Mouse (Mus musculus) monocyte, adult 2 months (primary cell): ENCODE results near the gene Vwf.

Experiments
- DNase-seq, 2 experiments: peaks; one replicate each; pipeline ENCODE4 v3.0.0; 2022; ENCODE audit warnings: low spot score in 2 of 2, low read depth in 1 of 2

Gene Vwf

DNA sequence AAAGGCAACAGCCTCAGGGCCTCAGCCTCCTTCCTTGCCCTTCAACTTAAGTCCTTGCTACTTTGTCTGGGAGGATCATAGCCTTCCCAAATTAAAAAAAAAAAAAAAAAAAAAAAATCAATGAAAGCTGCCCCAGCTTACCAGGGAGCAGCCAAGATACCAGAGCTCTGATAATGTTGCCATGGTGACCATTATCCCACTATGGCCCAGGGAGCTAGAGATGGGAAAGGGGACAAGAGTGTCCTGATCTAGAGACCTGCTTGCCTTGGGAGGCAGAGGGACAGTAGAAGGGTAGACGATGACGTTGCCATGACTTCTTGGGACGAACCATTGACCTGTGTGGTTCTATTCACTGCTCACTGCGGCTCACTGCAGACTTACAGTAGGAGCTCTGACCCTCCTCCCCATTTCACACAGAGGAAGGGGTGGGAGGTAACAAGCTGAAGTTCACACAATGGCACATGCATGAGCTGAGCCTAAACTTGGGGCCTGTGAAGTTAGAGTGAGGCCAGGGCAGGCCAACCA, 39.5 kb downstream of the Vwf start:
- DNase-seq = no peak

DNA sequence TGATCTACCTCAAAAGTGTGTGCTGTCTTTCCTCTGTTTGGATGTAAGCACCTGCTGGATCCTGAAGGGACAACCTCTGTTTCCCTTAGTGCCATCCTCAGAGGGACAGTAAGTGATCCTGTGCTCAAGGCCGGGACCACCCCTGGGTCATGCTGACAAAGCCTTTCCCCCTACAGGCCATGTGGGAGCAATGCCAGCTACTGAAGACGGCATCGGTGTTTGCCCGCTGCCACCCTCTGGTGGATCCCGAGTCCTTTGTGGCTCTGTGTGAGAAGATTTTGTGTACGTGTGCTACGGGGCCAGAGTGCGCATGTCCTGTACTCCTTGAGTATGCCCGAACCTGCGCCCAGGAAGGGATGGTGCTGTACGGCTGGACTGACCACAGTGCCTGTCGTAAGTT, 41.7 kb downstream of the Vwf start:
- no peak for DNase-seq

DNA sequence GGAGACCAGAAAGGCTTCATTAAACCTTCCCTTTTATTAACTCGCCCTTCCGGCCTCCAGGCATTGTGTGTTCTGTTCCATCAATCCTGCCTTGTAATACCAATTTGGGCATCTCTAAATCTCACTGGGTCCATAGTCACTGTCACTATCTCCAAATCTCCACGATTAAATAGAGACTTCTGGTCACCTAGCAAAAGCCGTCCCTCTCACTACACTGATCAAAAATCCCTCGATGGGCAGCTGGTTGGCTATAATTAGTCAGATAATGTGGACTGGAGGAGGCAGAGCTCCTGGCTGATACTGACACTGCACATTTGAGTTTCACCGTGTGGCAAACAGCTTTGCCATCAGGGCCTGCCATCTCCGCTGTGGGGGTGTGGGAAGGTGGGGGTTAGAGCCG, 42.5 kb downstream of the Vwf start:
- DNase-seq = no peak

DNA sequence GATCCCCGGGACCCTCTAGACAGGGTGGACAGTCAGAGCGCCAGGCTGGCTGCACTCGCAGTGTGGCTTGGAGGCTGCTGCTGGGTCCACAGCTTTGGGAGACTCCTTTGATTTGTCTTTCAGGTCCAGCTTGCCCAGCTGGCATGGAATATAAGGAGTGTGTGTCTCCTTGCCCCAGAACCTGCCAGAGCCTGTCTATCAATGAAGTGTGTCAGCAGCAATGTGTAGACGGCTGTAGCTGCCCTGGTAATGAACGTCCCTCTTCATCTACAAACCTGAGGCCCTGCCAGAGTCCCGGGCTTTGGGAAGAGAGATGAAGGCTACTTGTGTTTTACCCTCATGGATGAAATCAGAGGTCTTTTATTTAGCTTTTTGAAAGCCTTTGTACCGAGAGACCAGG, 43.5 kb downstream of the Vwf start:
- DNase-seq = no peak

DNA sequence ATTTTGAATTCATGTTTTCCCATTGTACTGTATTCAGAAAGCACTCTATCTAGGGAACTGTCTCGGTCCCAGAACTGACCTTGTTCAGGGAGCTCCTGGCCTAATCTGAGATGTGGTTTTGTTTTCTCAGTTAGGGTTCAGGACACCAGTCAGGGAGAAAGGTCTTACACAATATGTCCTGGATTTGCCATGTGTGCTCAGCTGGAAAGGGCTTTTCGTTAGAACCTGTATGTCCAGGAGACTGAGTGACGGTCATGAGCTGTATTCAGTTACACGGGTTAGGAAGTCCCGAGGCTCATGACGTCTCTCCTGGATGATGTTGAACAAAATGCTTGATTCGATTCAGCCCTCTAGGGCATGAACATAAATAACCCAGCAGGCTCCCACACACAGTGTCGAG, 43.9 kb downstream of the Vwf start:
- no peak for DNase-seq

DNA sequence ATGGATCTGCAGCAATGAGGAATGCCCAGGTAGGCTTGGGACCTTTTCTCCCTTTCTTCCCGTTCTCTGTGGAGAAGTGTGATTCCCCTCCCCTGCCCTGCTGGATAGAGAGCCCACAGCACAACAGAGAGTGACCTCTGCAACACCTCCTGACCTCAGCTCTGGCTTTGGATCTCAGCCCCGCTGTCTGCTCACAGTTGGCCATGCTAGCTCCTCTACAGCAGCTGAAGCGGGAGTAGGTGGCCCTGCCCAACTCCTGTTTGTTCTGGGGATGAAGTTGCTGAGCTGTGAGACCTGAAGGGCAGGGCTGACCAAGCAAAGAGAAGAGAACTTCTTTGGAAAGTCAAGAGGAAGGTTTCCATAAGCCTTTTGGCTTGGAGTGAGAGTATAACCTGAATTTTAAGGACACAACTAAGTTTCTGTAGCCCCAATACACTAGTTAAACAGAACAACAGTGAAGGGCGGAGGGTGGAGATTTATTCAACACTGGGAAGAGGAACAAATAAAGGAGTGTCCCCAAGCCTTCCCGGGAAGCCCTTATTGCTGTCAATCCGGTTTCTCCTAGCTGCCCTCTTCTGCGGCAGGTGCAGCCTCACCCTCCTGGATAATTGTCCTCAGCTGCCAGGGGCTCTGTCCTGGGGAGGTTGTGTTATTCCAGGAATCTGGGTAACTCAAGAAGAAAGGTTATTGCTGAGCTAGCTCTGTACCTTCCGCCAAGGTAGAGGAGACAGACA, 45.2 kb downstream of the Vwf start:
- no peak for DNase-seq

DNA sequence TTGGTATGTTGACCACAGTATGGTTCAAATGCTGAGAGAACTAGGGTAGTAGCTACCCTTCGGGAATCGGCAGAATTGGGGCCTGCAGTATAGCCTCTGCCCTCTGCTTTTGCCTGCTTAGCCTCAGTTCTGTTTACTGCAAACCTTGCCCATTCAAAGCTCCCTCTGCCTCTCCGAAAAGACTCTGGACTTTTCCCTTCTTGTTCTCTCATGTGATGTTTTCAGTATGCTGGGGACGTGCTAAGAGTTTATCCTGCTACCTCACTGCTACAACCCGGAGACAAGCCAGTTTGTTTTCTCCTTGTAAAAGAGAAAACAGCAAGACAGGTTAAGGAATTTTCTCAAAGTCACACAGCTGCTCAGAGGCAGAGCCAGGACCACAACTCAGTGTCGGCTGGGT, 46.0 kb downstream of the Vwf start:
- no peak for DNase-seq

DNA sequence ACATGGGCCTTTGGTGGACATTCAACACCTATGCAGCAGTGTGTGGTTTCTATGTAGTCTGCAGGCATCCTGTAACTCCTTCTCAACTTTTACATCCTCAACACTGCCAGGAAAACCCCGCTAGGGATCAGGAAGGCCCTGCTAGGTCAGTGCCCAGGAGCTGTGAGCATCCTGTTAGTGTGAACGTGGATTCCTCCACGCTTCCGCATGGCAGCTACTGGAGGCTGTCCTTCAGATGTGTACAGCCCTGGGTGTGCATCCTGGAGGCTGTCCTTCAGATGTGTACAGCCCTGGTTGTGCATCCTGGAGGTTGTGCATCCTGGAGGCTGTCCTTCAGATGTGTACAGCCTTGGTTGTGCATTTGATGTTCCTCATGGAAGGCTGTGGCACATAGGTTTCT, 47.7 kb downstream of the Vwf start:
- no peak for DNase-seq

DNA sequence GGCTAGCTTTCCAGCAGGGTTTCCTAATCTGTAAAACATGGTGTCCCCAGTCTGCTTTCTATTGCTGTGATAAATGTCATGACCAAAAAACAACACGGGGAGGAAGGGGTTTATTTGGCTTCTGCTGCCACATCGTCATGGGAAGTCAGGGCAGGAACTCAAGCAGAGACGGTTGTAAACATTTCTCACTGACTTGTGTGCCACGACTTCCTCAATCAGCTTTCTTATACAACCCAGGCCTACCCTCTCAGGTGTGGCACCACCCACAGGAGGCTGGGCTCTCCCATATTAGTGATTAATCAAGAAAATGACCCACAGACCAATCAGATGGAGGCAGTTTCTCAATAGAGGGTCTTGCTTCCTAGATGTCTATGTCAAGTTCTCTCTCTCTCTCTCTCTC, 48.3 kb downstream of the Vwf start:
- no peak for DNase-seq

DNA sequence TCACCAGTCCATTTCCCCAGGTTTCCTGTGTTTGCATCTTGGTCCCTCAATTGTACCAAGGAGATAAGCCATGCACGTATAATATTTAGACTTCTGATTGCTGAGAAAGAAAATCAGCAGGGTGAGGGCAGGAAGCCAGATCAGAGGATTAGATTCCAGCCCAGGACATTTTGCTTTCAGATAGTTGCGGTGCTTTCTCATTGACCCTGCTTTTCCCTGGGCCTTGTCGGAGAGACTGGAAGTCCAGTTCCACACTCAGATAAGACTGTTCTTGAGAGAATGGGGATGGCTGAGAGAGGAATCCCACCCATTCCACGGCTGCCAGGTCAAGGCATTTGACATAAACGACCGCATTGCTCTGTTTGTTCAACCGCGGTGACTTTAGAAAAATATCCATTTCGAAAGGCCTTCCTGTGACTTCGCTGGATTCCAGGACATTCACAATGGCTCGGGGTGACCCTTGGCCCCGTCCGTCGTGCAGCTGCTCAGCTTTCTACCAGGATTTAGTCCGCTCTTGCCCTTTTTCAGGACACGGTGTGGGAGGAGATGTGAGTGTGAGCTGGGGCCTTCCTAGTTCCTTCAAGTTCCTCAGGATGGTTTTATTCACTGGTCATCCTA, 50.2 kb downstream of the Vwf start:
- DNase-seq = no peak

DNA sequence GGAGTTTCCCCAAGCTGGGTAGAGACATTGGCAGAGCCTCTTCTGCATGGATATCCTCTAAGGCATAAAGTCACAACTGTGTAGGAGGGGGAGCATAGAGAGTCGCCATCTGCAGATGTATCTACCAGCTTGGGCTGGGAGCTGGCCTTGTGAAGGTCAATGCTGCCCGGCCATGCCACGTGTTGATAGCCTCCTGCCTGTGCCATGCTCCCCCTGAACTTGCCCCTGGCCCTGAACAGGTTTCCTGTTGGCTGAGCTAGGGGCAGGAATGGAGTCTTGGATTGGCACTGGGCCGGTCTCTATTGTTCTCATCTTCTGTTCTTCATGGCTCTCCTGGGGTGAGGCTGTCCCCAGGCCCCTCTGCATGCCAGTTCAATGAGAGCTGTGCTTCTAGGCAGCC, 51.1 kb downstream of the Vwf start:
- no peak for DNase-seq

DNA sequence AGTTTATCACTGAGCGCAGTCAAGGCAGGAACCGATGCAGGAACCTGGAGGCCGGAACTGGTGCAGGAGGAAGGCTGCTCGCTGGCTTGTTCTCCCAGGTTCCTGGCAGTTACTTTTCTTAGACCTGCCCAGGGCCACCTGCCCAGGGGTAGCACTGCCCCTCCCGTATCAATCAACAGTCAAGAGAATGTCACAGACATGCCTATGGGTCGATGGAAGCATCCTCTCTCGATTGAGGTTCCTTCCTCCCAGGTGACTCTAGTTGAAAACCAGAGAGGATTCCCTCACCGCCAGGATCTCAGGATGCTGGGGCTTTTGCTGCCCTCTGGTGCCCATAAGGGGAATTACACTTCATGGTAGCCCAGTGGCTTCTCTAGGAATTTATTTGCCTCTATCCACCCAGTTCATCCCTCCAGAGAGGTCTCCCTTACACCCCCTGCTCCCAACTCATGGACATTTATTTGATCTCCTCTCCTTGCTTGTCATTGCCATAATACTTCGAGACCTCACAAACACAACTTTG, 53.5 kb downstream of the Vwf start:
- peak in 1 of 2 experiments; percentile 44 for DNase-seq

DNA sequence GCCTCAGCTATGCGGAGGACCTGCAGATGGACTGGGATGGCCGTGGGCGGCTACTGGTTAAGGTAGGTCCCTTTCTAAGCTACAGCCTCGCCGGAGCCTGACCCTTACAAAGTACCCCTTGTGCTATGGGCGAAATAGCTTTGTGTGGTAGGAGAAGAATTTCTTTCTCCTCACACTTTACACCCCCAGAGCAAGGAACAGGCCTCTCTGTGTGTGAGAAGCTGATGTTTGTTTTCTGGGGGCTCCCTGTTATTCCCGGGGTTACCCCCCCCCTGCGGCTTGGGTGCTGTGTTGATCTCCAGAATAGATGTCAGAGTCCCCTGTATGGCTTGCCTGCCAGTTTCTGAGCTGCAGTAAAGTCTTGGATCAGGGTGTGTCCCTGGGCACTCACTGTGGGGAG, 54.1 kb downstream of the Vwf start:
- DNase-seq = no peak

DNA sequence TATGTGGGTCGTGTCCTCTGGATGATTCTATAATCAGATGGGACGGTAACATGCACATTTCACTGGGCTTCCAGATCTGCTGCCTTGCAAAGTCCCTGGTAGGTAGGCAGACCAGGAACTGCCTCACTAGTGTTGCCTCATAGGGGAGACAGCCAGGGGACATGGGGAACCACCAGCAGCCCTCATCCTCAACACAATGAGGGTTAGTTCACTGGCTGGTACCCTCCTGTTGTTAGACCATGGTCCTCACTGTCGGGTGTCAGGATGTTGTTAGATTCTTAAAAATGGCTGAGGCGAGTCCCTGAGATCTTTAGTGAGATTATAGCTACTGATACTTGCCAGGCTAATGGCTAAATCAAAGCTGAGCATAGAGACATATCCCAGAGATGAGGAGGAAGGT, 54.6 kb downstream of the Vwf start:
- DNase-seq = no peak

DNA sequence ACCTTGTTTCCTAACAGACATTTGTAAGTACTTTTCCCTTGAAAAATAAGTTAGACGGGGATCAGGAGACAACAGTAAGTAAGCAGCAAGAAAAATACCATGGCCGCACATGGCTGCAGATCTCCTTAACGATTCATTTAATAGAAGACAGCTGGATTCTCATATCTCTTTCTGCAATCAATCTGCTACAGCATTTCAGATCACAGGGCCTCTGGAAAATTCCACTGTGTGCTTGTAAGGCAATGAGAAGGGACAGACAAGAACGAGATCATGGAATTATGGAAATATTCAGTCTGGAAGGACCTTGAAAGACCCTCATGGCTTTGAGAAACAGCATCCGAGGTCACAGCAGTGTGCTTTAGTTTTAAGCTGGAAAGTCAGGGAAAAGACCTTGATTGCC, 55.2 kb downstream of the Vwf start:
- DNase-seq = no peak

DNA sequence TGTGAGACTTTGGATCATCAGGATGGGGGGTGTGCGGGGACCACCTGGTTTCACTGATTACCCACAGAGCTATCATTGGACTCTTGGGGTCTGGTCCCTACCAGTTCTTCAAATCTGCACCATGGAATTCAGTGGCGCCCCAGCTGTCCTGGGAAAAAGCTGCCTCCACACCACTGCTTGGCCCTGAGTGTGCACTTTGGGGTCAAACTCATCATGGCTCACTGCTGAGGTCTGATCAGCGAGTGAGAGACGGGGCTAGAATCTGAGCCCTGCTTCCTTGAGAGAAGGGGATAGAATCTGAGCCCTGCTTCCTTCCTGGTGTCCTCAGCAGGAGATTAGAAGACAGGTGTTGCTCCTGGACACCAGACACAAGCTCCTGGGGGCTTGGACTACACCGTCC, 55.8 kb downstream of the Vwf start:
- DNase-seq = no peak

DNA sequence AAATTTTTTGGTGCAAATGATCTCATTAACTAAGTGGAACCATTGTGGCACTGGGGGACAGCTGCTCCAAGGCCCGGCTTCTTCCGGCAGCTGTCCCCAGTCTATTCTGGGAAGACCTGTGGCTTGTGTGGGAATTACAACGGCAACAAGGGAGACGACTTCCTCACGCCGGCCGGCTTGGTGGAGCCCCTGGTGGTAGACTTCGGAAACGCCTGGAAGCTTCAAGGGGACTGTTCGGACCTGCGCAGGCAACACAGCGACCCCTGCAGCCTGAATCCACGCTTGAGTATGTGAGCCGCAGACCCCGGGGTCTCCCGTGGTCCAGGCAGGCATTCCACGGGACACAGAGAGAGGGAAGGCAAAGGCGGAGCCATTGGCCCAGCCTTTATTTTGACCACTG, 56.7 kb downstream of the Vwf start:
- DNase-seq = peak; percentile 39 to 69

DNA sequence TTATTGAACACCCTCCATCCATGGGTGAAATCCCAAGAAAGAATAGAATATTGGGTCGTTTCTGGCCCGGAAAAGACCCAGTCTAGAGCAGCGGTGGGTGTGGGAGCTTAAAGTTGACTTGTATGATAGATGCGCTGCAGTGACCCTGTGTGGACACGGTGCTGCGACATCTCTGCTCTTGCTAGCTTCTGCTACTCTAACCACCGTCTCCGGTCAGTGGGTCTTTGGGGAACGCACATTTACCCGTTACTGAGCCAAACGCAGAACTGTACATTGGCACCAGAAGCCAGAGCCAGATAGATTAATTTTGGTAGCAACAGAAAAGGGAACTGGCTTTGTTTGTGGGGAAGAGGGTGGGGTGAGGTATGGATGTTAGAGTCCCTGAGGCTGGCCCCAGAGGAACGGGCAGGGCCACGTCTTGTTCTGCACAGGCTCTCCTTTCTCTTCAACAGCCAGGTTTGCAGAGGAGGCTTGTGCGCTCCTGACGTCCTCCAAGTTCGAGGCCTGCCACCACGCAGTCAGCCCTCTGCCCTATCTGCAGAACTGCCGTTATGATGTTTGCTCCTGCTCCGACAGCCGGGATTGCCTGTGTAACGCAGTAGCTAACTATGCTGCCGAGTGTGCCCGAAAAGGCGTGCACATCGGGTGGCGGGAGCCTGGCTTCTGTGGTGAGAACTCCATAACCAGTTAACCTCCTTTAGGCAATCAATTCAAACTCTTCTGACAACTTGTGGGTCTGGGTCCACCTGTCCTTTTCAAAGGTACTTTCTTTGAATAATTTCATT, 57.3 kb downstream of the Vwf start:
- DNase-seq = peak in 1 of 2 experiments; percentile 43

DNA sequence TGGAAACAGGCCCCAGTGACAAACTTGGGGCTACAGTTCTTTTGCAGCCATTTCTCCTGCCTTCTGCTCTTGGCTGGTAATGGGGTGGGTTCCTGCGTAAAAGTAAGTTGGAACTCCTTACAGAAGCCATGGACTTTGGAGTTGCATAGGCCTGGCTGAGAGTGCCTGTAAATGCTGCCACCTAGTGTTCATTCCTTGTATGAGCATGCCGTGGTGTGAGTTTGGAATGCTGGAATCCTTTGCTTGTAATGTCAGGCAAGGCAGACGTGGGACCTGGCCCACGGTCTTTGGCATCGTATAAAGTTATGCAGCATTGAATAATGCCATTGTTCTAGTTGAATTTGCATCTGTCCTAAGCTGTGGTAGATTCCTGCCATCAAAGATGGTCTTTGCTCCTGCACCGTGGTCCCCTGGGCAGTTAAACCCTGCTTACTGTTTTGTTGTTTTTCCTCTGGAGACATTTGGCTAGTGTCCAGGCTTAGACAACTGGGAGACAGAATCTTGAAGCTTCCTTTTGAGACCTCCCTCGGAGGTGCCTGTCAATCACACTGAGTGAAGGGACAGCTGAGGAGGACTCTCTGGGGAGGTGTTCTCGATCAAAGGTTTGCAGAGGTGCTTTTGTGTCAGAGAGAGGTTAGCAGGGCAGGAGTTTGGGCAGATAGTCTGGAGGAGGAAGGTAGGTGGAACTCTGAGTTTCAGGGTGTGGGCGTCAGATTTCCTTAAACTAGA, 58.1 kb downstream of the Vwf start:
- DNase-seq = peak in 1 of 2 experiments; percentile 28

DNA sequence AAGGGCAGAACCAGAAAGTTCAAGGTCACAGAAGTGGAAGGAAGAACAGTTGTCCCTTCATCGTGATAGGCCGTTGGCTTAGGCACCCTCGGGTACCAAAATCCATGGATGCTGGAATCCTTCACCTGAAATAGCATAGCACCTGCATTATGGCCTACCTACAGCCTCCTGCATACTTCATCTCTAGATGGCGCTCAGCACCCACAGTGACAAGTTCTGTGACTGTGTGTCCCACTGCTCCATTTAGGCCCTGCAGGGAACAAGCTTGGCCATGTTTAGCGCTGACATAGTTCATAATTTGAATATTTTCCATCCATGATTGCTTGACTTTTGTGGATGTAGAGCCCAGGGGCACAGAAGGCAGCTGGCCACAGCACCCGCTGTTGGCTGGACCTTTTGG, 62.5 kb downstream of the Vwf start:
- DNase-seq = no peak

DNA sequence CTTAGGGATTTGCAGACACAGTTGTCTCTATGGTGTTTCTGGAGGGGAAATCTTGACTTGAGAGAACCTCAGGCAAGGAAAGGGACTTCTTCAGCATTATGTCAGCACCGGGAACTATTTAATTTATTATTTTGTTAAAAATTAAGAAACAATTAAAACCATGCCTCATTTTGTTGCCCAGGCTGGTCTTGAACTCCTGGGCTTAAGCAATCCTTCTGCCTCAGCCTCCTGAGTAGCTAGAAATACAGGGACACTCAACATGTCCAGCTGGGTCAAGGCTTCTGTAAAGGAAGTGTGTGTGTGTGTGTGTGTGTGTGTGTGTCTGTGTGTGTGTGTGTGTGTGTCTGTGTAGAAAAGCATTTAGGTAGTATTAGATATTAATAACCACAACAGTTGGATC, 71.3 kb downstream of the Vwf start:
- DNase-seq = no peak
